Mouse (Mus musculus) midbrain, embryonic 13.5 days (tissue): Measurements from ENCODE around the gene Mctp1. TPM values are rescaled to one million over a fixed set of nuclear protein-coding genes. Genes with fewer than 3 reads are reported as not detected.
A peak's percentile ranks its signal among the peaks of the same experiment; 100 is the strongest.
"Not testable (repeated sequence)": the region's sequence is repeated elsewhere in the genome, so short reads cannot be mapped to it uniquely, and the experiment has no call there.

ENCODE experiments used
- ATAC-seq: fragments of 200-750 bp; cut with Nextera tagmentation; 2 replicates; pipeline ENCODE4 v1.8.0; 2017; ENCODE audit warnings: mild to moderate bottlenecking, moderate TSS enrichment, moderate library complexity
- H3K27ac ChIP-seq: fragments of 300-500 bp; sonication (generic); 2 replicates; pipeline ENCODE4 v1.5.1; 2015; ENCODE audit warnings: inconsistent platforms, mild to moderate bottlenecking, moderate library complexity
- H3K27me3 ChIP-seq: fragments of 300-500 bp; sonication (generic); 2 replicates; pipeline ENCODE4 v1.6.1; 2015; ENCODE audit warnings: mild to moderate bottlenecking, inconsistent platforms
- H3K36me3 ChIP-seq: fragments of 300-500 bp; sonication (generic); 2 replicates; pipeline ENCODE4 v1.6.1; 2015; ENCODE audit warnings: mild to moderate bottlenecking, inconsistent platforms
- H3K4me1 ChIP-seq: fragments of 300-500 bp; sonication (generic); replicated peaks from 2 replicates; pipeline ENCODE4 v1.6.1; 2015; ENCODE audit warnings: inconsistent platforms
- H3K4me2 ChIP-seq: fragments of 300-500 bp; sonication (generic); replicated peaks from 2 replicates; pipeline ENCODE4 v1.6.1; 2015; ENCODE audit warnings: moderate library complexity, mild to moderate bottlenecking, inconsistent platforms
- H3K4me3 ChIP-seq: fragments of 300-500 bp; sonication (generic); replicated peaks from 2 replicates; pipeline ENCODE4 v1.5.1; 2015; ENCODE audit warnings: mild to moderate bottlenecking, inconsistent platforms
- H3K9ac ChIP-seq: fragments of 300-500 bp; sonication (generic); replicated peaks from 2 replicates; pipeline ENCODE4 v1.6.1; 2015; ENCODE audit warnings: mild to moderate bottlenecking, inconsistent platforms
- H3K9me3 ChIP-seq: fragments of 300-500 bp; sonication (generic); 2 replicates; pipeline ENCODE4 v1.6.1; 2016; ENCODE audit warnings: mild to moderate bottlenecking, inconsistent platforms
- WGBS: fragments of 180-500 bp; shearing (Covaris S2); methylation state at CpG from one replicate; pipeline ENCODE4 v1.1.7; 2015; 5-methylcytosine and 5-hydroxymethylcytosine counted together
- polyA plus RNA-seq: library from polyadenylated mRNA; unstranded; fragments of >200 nt; fragmentation: Nextera tagmentation; extraction: Ambion mirVana; gene quantifications from 2 replicates; pipeline ENCODE4 v1.2.1, GENCODE M21; 2015

Gene Mctp1
- polyA plus RNA-seq, 1 experiment from 2014 or later, result 5.8 TPM

DNA sequence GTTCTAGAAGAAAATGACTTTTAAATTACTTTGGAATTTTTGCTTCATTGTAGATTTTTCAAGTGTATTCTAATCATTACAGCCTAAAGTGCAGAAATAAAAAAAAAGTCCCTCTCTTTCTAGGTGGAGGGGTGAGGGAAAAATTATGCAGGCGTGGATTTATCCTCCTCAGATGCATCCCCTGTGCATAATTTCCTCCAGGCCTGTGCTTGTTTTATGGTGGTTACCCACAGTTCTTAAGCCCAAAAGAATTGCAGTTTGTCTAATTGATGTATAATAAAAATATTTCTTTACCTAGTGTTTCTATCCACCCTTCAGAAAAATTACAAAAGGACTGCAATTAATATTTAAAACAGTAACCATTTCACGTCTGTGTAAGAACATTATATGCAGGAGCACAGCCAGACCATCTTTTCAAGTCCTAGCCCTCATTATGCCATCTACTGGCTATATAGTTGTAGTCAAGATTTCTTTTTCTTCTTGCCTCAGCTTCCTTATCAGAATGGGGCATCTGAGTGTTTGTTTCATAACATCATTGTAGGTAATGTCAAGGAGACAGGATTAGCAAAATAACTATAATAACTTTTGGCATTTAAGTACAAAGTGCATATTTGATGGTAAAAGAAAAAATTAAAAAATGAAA, 184.4 kb downstream of the Mctp1 start:
- no peaks in the 10 kb centered on the region for H3K9me3 ChIP-seq
- H3K27me3 ChIP-seq, result no peaks in the 10 kb centered on the region

DNA sequence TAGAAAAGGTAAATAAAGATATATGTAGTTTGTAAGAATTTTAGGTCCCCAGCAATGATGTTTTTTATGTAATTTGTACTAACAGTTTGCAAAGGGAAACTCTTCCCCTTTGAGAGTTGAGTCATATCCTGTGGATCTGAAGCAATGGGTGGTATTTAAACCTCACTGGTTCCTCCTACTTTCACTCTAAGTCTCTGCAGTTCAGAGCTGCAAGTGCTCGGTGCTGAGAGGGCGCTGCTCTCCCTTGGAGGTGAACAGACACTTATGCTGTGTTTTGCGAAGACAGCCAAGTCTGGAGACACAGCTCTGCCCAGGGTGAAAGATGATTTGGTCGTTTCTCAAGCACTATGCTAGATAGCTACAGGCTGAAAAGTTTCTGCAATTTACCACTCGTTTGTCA, 195.1 kb downstream of the Mctp1 start:
- no peak for ATAC-seq
- WGBS, result 45% methylated on average over 5 of the region's 5 CpGs
- no peaks in the 10 kb centered on the region for H3K4me1 ChIP-seq
- H3K27me3 ChIP-seq, result no peaks in the 10 kb centered on the region
- H3K9ac ChIP-seq, result no peak overlapping the region
- H3K9me3 ChIP-seq, result no peaks in the 10 kb centered on the region
- H3K36me3 ChIP-seq, result no peaks in the 10 kb centered on the region
- H3K4me3 ChIP-seq, result no peak overlapping the region
- no peak overlapping the region for H3K27ac ChIP-seq
- H3K4me2 ChIP-seq, result no peak overlapping the region

More for the DNA sequence above, 184.4 kb downstream of the Mctp1 start:
- no peak for ATAC-seq
- WGBS, result 72% methylated on average over 2 of the region's 2 CpGs
- Histone ChIP-seq H3K36me3 (no peaks in the 10 kb centered on the region), H3K4me3 (no peak overlapping the region), H3K27ac (no peak overlapping the region), H3K9ac (no peak overlapping the region), H3K4me2 (no peak overlapping the region), H3K4me1 (no peaks in the 10 kb centered on the region)

DNA sequence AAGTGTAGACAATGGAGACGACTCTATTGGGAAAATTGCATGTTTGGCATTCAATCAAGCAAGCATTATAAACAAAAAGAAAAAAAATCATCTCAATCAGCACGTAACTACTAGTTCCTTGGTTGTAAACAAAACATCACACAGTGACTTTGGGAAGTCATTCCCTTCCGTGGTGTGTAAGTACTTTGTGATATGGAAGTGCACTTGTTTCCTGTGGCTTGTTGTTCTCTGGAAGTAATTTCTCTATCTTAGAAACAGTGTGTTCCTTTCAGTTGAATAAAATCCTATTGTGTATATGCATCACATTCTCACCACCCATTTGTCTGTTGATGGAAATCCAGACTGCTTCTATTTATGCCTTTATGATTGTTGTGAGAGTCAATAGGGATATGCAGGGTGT, 201.1 kb downstream of the Mctp1 start:
- H3K36me3 ChIP-seq, result no peaks in the 10 kb centered on the region
- no peak overlapping the region for H3K4me3 ChIP-seq

DNA sequence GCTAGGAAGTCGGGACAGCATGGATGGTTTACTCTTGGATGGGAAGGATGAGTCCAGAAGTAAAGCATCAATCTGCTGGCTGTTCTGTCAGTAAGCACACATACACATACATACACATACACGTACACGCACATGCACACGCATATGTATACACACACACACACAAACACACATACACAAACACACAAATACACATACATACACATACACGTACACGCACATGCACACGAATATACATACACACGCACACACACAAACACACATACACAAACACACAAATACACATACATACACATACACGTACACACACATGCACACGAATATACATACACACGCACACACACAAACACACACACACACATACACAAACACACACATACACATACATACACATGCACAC, 206.4 kb downstream of the Mctp1 start:
- not testable (repeated sequence) for H3K27ac ChIP-seq, H3K4me1 ChIP-seq, H3K9me3 ChIP-seq, H3K4me2 ChIP-seq, H3K36me3 ChIP-seq, H3K9ac ChIP-seq, H3K4me3 ChIP-seq, H3K27me3 ChIP-seq
- peak; percentile 37; the same call in 1 of the 2 replicates for ATAC-seq
- WGBS, result 86% methylated on average over 11 of the region's 11 CpGs

More for the DNA sequence above, 201.1 kb downstream of the Mctp1 start:
- WGBS, result 77% methylated on average over 3 of the region's 3 CpGs
- Histone ChIP-seq H3K27ac (no peak overlapping the region), H3K9ac (no peak overlapping the region), H3K4me2 (no peak overlapping the region), H3K4me1 (no peaks in the 10 kb centered on the region), H3K9me3 (no peaks in the 10 kb centered on the region), H3K27me3 (no peaks in the 10 kb centered on the region)
- ATAC-seq, result no peak

DNA sequence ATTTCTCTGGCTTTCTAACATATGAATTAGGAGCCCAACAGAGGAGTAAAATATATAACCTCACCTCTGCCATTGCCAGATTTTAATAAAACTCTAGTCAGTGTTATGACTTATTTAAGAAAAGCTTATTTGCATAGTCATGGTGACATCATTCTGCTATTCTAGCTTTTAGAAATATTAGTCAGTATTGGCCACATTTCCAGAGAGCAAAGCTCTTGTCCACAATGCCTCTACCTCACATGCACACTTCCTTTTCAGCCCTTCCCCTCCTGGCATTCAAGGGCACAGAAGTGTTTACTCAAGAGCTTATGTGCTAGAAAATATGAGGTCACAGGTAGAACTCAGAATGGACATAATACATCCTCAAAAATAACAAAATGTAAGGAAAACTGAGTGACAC, 206.9 kb downstream of the Mctp1 start:
- no peak overlapping the region for H3K9ac ChIP-seq
- H3K9me3 ChIP-seq, result no peaks in the 10 kb centered on the region
- H3K4me3 ChIP-seq, result no peak overlapping the region
- H3K36me3 ChIP-seq, result no peaks in the 10 kb centered on the region
- ATAC-seq, result no peak
- no peaks in the 10 kb centered on the region for H3K27me3 ChIP-seq
- H3K4me2 ChIP-seq, result no peak overlapping the region
- no peak overlapping the region for H3K27ac ChIP-seq
- no peaks in the 10 kb centered on the region for H3K4me1 ChIP-seq

DNA sequence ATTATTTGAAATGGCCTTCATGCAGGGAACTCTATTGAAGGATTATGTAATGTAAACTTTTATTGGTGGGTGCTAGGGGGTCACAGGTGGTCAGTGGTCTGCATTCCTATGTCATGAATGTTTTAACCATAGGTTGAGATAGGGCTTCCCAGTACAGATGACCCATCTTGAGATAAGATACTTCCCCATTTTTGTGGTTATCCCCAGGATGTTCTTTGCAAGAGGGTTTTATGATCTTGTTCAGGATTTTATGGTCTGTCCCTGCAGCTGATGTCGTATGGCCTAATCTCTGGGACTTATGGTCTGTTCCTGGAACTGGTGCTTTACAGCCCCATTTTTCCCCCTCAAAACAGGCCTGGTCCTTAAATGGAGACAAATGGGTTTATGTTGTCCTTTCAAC, 207.4 kb downstream of the Mctp1 start:
- no peak overlapping the region for H3K9ac ChIP-seq
- H3K4me1 ChIP-seq, result no peaks in the 10 kb centered on the region
- no peak overlapping the region for H3K4me2 ChIP-seq
- no peak for ATAC-seq
- H3K4me3 ChIP-seq, result no peak overlapping the region
- H3K36me3 ChIP-seq, result no peaks in the 10 kb centered on the region
- H3K27ac ChIP-seq, result no peak overlapping the region
- no peaks in the 10 kb centered on the region for H3K27me3 ChIP-seq
- WGBS, result 97% methylated on average over 1 of the region's 1 CpGs
- H3K9me3 ChIP-seq, result no peaks in the 10 kb centered on the region

DNA sequence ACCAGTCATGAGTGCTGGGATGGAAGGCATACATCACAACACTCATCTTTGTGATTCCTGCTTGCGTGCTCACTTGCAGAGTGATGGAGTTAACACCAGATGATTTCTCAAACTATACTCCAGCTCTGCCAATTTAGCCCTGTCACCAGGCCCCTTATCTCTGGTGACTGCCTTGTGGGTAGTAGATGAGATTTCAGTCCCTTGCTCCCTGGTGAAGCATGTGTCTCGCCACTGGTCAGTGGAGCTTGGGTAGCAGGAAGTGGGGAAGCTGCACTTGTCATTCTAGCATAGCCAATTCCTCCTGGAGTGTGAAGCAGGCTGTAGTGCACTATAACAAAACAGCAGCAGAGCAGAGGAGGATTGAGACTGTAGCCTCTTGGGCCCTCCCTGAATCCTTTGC, 208.6 kb downstream of the Mctp1 start:
- Histone ChIP-seq H3K9ac (no peak overlapping the region), H3K4me3 (no peak overlapping the region), H3K27me3 (no peaks in the 10 kb centered on the region), H3K9me3 (no peaks in the 10 kb centered on the region), H3K4me2 (no peak overlapping the region), H3K36me3 (no peaks in the 10 kb centered on the region), H3K27ac (no peak overlapping the region), H3K4me1 (no peaks in the 10 kb centered on the region)
- no peak for ATAC-seq
- 91% methylated on average over 2 of the region's 2 CpGs for WGBS

DNA sequence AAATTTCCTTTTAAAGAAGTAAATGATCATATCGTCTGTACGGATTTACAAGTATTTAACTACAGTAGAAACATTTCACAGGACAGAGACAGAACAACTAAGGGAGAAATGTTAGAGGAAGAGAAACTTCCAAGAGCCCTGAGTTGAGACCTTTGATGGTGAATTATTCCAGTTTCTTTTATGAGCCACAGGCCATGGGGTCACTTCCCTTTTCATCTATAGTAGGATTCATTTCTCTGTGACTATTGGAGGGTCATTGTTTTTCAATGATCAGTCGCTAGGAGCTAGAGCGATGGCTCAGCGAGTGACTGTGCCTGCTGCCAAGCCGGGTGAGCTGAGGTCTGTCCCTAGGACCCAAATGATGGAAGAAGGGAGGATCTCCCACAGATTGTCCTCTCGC, 212.7 kb downstream of the Mctp1 start:
- no peak overlapping the region for H3K4me3 ChIP-seq
- H3K4me2 ChIP-seq, result no peak overlapping the region
- H3K9me3 ChIP-seq, result no peaks in the 10 kb centered on the region
- no peak for ATAC-seq
- no peaks in the 10 kb centered on the region for H3K27me3 ChIP-seq
- H3K9ac ChIP-seq, result no peak overlapping the region
- H3K4me1 ChIP-seq, result no peaks in the 10 kb centered on the region
- WGBS, result 71% methylated on average over 7 of the region's 7 CpGs
- no peaks in the 10 kb centered on the region for H3K36me3 ChIP-seq
- H3K27ac ChIP-seq, result no peak overlapping the region

DNA sequence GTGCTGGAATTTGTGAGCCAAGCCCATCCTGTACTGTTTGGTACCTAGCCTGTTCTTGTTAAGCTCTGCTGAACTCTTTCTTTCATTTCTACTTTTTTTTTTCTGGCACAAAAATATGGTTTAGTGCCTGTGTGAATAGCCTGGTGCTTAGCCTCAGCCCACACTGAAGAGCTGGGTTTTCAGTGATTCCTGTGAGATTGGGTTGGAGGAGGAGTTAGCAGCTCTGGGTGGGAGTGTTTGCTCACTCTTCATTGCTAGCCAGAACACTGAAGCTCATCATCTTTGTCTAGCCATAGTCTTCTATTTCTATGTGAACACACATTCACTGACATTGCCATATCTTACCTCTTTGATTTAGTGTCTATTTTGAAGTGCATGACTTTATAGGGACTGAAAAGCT, 225.1 kb downstream of the Mctp1 start:
- no peak for ATAC-seq
- Histone ChIP-seq H3K4me1 (no peaks in the 10 kb centered on the region), H3K27me3 (no peaks in the 10 kb centered on the region), H3K9me3 (no peaks in the 10 kb centered on the region), H3K9ac (no peak overlapping the region), H3K4me2 (no peak overlapping the region), H3K36me3 (no peaks in the 10 kb centered on the region), H3K27ac (no peak overlapping the region), H3K4me3 (no peak overlapping the region)

DNA sequence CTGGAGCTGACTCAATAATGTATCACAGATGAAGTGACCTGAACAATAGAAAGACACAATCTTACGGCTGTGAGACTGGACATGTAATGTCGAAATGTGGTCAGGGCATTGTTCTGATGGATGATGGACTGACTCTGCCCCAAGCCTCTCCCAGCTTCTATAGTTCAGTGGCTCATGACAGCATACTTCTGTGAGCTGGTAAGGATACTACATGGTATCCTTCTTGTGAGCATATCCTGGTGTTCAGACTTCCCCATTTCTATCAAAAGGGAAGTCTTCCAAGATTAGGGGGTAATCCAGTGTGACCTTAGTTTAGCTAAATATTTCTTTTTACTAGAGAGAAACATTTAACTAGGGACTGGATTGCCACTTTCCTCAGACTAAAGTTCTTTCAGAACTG, 227.2 kb downstream of the Mctp1 start:
- Histone ChIP-seq H3K4me1 (no peaks in the 10 kb centered on the region), H3K36me3 (no peaks in the 10 kb centered on the region), H3K27me3 (no peaks in the 10 kb centered on the region), H3K4me2 (no peak overlapping the region), H3K27ac (no peak overlapping the region), H3K4me3 (no peak overlapping the region), H3K9ac (no peak overlapping the region), H3K9me3 (no peaks in the 10 kb centered on the region)
- 87% methylated on average over 2 of the region's 2 CpGs for WGBS
- no peak for ATAC-seq

DNA sequence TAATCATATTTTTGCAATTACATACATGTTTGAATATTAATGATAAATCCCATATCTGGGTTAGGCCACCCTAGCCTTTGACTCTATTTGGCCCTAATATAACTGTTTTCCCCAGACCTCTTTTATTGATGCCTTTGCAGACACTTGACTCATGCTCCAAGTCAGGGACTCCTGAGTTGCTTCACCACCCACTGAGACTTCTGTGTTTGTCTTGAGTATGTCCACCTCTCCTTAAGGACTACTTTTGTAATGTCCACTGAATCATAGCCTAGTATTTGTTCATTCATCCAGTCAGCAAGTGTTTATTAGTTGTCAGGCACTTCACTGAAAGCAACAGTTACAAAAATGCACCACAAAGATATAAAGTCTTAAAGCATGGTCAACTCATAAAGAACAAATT, 235.8 kb downstream of the Mctp1 start:
- Histone ChIP-seq H3K9me3 (no peaks in the 10 kb centered on the region), H3K4me3 (no peak overlapping the region), H3K9ac (no peak overlapping the region), H3K27me3 (no peaks in the 10 kb centered on the region), H3K36me3 (no peaks in the 10 kb centered on the region), H3K4me2 (no peak overlapping the region), H3K4me1 (no peaks in the 10 kb centered on the region), H3K27ac (no peak overlapping the region)
- ATAC-seq, result no peak

DNA sequence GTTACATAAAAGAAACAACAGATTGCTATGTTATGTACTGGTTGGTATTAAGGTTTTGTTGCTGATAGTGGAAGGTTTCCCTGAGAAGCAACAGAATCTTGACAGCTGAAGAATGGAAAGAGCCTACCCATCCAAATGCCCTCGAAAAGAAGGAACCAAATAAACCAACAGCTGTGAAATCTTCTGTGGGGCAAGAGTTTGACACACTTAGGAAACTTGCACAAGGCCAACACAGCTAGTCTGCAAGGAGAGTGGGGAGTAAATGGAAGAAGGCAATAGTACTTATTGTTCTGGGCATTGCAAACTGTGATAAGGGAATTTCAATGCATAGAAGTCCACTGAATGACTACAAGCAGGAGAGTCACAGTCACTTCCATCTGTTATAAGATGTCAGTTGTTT, 236.2 kb downstream of the Mctp1 start:
- 72% methylated on average over 1 of the region's 1 CpGs for WGBS
- no peaks in the 10 kb centered on the region for H3K4me1 ChIP-seq
- H3K27me3 ChIP-seq, result no peaks in the 10 kb centered on the region
- no peak overlapping the region for H3K4me3 ChIP-seq
- H3K9ac ChIP-seq, result no peak overlapping the region
- no peaks in the 10 kb centered on the region for H3K36me3 ChIP-seq
- H3K4me2 ChIP-seq, result no peak overlapping the region
- no peak for ATAC-seq
- H3K27ac ChIP-seq, result no peak overlapping the region
- no peaks in the 10 kb centered on the region for H3K9me3 ChIP-seq

DNA sequence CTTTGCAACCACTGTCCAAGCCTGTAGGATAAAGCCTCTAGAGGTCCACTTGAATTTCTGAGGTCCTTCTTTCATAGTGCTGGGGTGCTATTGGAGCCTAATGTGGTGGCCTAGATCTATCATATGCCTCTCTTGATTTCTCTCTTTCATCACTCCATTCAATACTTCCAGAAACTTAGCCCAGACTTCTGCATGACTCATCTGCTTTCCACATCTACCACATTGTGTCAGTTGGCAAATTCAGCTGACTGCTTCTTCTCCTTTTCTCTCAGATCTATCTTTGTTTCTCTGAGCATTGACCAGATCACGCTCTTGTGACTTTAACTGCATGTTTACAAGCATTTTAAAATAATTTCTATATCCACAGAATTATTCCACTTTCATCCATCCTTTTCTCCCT, 249.4 kb downstream of the Mctp1 start:
- Histone ChIP-seq H3K9me3 (no peaks in the 10 kb centered on the region), H3K4me2 (no peak overlapping the region), H3K36me3 (no peaks in the 10 kb centered on the region), H3K9ac (no peak overlapping the region), H3K4me3 (no peak overlapping the region), H3K27me3 (no peaks in the 10 kb centered on the region), H3K27ac (no peak overlapping the region), H3K4me1 (no peaks in the 10 kb centered on the region)
- no peak for ATAC-seq
- WGBS, result 92% methylated on average over 1 of the region's 1 CpGs
